Mouse (Mus musculus): ENCODE measurements around the gene Tesmin. TPM values are rescaled to one million over a fixed set of nuclear protein-coding genes. Genes with fewer than 3 reads are reported as not detected.

Tesmin gene
- total and polyA plus RNA-seq, 2 experiments from 2014 or later = 1.1 to 2.9 TPM

DNA sequence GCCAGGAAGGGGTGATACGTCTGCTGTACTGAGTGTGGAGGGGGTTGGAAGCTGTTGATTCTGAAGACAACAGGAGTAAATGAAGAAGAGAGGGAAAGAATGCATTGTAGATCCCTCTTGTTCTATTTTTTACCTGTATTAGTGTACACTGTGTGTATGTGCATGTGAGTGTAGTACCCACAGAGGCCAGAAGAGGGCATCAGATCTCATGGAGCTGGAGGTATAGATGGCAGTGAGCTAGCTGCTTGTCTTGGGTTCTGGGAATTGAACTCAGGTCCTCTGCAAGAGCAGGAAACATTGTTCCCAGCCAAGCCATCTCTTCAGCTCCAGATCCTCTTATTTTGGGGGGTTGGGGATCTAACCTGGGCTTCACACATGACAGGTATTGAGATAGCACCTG is 40.9 kb upstream of the Tesmin start:
- TF ChIP-seq CTCF (IDR thresholded peaks at IDR 0.05; ENCODE audit: low read depth) (peak; percentile 23; the same call in 1 of the 2 replicates), EP300 (IDR thresholded peaks at IDR 0.05; ENCODE audit: low read depth) (no peak)
- H3K4me3 ChIP-seq (ENCODE audit: low read depth, low read length) = no peak overlapping the region

DNA sequence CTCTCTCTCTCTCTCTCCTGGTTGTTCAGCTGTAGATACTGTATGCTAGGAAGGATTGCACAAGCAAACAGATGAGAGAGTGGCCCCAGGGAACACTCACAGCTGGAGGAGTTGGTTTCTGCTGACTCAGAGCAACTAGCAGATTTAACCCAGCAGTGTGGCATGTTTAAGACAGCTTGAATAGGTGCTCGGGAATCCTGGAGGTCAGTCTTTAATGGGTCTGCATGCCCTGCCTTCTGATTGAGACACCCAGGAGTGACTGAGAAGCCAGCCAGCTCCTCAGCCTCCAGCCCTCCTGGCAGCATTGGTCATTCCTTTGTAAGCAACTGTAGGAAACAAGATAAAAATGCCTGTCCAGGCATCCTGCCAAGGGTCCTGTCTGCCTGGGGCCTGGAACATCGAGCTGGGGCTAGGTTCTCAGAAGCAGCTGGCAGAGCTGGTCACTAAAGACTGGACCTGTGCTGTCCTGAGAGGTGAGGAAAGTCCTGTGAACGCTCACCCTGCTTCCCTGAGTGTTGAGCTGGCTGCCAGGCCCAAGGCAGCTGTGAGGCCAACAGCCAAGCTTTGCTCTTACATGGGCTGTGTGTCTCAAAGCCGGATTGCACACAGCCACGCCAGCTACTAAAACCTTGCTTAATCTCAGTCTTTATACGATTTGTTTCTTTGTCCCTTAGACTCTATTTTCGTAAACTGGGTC is 35.1 kb upstream of the Tesmin start:
- Histone ChIP-seq H3K27me3 (ENCODE audit: control insufficient read depth, insufficient read depth, low read length) (no peaks in the 10 kb centered on the region), H3K4me3 (ENCODE audit: low read depth, low read length) (no peak overlapping the region), H3K4me1 (ENCODE audit: control insufficient read depth, insufficient read depth) (peaks cover 19% of the 10 kb centered on the region), H3K4me2 (ENCODE audit: low read depth, low read length) (peak overlapping the region; percentile 6; the same call in 1 of the 2 replicates), H3K36me3 (replicated peaks; ENCODE audit: control insufficient read depth, insufficient read depth, low read length) (peaks cover 54% of the 10 kb centered on the region), H3K27ac (ENCODE audit: low read depth) (peak overlapping the region; percentile 81), H3K9me3 (replicated peaks; ENCODE audit: control insufficient read depth, low read length) (no peaks in the 10 kb centered on the region), H3K9ac (replicated peaks; ENCODE audit: low read depth, low read length) (peak overlapping the region; percentile 10; the same call in 1 of the 2 replicates)
- ATAC-seq (ENCODE audit: insufficient read depth, low read depth) (peak; percentile 92), DNase-seq (ENCODE audit: low spot score) (peak; percentile 92)
- no peak for TF ChIP-seq CTCF (IDR thresholded peaks at IDR 0.05; ENCODE audit: low read depth)
- peak; percentile 67; the same call in 1 of the 2 replicates for TF ChIP-seq EP300 (IDR thresholded peaks at IDR 0.05; ENCODE audit: low read depth)
- WGBS = 22% methylated on average over 7 of the region's 7 CpGs

More for the DNA sequence above, 40.9 kb upstream of the Tesmin start:
- Histone ChIP-seq H3K4me2 (ENCODE audit: low read depth, low read length) (no peak overlapping the region), H3K36me3 (replicated peaks; ENCODE audit: control insufficient read depth, insufficient read depth, low read length) (peaks cover 27% of the 10 kb centered on the region), H3K27me3 (ENCODE audit: control insufficient read depth, insufficient read depth, low read length) (no peaks in the 10 kb centered on the region), H3K4me1 (ENCODE audit: control insufficient read depth, insufficient read depth) (peaks cover 4% of the 10 kb centered on the region; the same call in 1 of the 2 replicates), H3K9ac (replicated peaks; ENCODE audit: low read depth, low read length) (no peak overlapping the region), H3K27ac (ENCODE audit: low read depth) (no peak overlapping the region), H3K9me3 (replicated peaks; ENCODE audit: control insufficient read depth, low read length) (peaks cover 5% of the 10 kb centered on the region; the same call in 1 of the 2 replicates)
- no peak for DNase-seq (ENCODE audit: low spot score)
- no peak for ATAC-seq (ENCODE audit: insufficient read depth, low read depth)
- 95% methylated on average over 1 of the region's 1 CpGs for WGBS

DNA sequence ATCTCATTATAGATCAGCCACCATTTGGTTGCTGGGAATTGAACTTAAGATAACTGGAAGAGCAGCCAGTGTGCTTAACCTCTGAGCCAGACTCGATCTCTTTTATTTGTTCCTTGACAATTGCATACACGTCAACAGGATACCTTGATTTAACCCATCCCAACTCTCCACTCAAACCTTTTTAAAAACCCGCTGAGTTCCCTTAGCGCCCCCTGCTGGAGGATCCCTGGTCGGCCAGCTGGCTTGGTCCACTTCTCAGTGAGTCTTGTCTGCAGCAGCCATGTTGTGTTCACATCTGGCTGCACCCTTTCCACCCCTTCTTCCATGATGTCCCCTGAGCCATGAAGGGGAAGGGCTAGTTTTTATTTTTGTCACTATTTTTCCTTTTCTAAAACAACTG is 33.6 kb upstream of the Tesmin start:
- Histone ChIP-seq H3K36me3 (replicated peaks; ENCODE audit: control insufficient read depth, insufficient read depth, low read length) (peaks cover 56% of the 10 kb centered on the region), H3K4me3 (ENCODE audit: low read depth, low read length) (no peak overlapping the region), H3K27me3 (ENCODE audit: control insufficient read depth, insufficient read depth, low read length) (no peaks in the 10 kb centered on the region), H3K9ac (replicated peaks; ENCODE audit: low read depth, low read length) (no peak overlapping the region), H3K4me2 (ENCODE audit: low read depth, low read length) (no peak overlapping the region), H3K4me1 (ENCODE audit: control insufficient read depth, insufficient read depth) (peaks cover 19% of the 10 kb centered on the region), H3K9me3 (replicated peaks; ENCODE audit: control insufficient read depth, low read length) (no peaks in the 10 kb centered on the region), H3K27ac (ENCODE audit: low read depth) (no peak overlapping the region)
- DNase-seq (ENCODE audit: low spot score) (no peak), ATAC-seq (ENCODE audit: insufficient read depth, low read depth) (no peak)
- peak; percentile 42 for TF ChIP-seq CTCF (IDR thresholded peaks at IDR 0.05; ENCODE audit: low read depth)
- no peak for TF ChIP-seq EP300 (IDR thresholded peaks at IDR 0.05; ENCODE audit: low read depth)
- WGBS = 71% methylated on average over 5 of the region's 5 CpGs

DNA sequence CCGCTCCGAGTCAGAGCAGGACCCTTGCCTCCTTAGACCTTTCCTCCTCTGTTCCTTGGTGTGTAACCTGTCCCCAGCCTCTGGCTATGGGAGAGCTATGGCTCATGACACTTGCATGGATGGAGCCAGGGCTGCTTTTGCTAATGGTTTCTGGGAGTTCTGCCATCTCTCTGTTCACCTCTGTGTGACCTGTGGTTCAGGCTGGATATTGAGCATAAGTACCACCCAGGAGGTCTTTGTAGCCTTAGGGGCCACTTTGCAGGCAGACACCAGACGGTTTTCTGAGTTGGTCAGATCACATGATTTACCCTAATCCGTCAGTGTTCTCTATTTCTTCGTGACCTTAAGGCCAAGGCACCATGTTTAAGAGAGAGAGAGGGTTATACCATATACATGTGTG is 32.1 kb upstream of the Tesmin start:
- ATAC-seq (ENCODE audit: insufficient read depth, low read depth) (no peak), DNase-seq (ENCODE audit: low spot score) (no peak)
- Histone ChIP-seq H3K4me1 (ENCODE audit: control insufficient read depth, insufficient read depth) (peaks cover 19% of the 10 kb centered on the region), H3K4me2 (ENCODE audit: low read depth, low read length) (no peak overlapping the region), H3K36me3 (replicated peaks; ENCODE audit: control insufficient read depth, insufficient read depth, low read length) (peaks cover 57% of the 10 kb centered on the region), H3K27ac (ENCODE audit: low read depth) (no peak overlapping the region), H3K27me3 (ENCODE audit: control insufficient read depth, insufficient read depth, low read length) (no peaks in the 10 kb centered on the region), H3K9me3 (replicated peaks; ENCODE audit: control insufficient read depth, low read length) (no peaks in the 10 kb centered on the region), H3K9ac (replicated peaks; ENCODE audit: low read depth, low read length) (no peak overlapping the region), H3K4me3 (ENCODE audit: low read depth, low read length) (no peak overlapping the region)
- TF ChIP-seq CTCF (IDR thresholded peaks at IDR 0.05; ENCODE audit: low read depth) = no peak
- no peak for TF ChIP-seq EP300 (IDR thresholded peaks at IDR 0.05; ENCODE audit: low read depth)
- WGBS = 88% methylated on average over 5 of the region's 5 CpGs

DNA sequence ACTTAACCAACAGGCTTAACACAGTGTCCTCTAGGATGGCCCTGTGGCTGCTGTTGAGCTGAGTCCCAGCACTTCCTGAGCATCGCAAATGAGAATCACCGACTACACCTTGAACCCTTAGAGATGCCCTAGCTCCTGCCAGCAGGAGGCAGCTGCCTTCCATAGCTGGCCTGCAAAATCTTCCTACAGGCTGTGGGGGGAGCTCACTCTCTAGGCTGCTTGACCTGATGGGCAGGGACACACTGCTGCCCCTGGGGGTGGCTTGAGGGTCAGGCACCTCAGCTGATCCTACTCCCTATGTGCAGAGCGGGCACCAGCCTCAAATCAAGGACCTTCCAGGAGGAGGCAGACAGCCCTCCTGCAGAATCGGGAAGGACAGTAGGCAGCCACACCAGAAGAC is 31.0 kb upstream of the Tesmin start:
- peaks cover 17% of the 10 kb centered on the region for H3K4me1 ChIP-seq (ENCODE audit: control insufficient read depth, insufficient read depth)
- no peaks in the 10 kb centered on the region for H3K27me3 ChIP-seq (ENCODE audit: control insufficient read depth, insufficient read depth, low read length)
- no peak overlapping the region for H3K9ac ChIP-seq (replicated peaks; ENCODE audit: low read depth, low read length)
- H3K9me3 ChIP-seq (replicated peaks; ENCODE audit: control insufficient read depth, low read length) = no peaks in the 10 kb centered on the region
- H3K4me2 ChIP-seq (ENCODE audit: low read depth, low read length) = no peak overlapping the region
- ATAC-seq (ENCODE audit: insufficient read depth, low read depth) (no peak), DNase-seq (ENCODE audit: low spot score) (no peak)
- no peak overlapping the region for H3K27ac ChIP-seq (ENCODE audit: low read depth)
- no peak overlapping the region for H3K4me3 ChIP-seq (ENCODE audit: low read depth, low read length)
- 77% methylated on average over 4 of the region's 4 CpGs for WGBS
- H3K36me3 ChIP-seq (replicated peaks; ENCODE audit: control insufficient read depth, insufficient read depth, low read length) = peaks cover 59% of the 10 kb centered on the region
- TF ChIP-seq EP300 (IDR thresholded peaks at IDR 0.05; ENCODE audit: low read depth) (no peak), CTCF (IDR thresholded peaks at IDR 0.05; ENCODE audit: low read depth) (peak; percentile 32)
